Mouse (Mus musculus): ENCODE measurements around the gene Bad. TPM values are rescaled to one million over a fixed set of nuclear protein-coding genes. Genes with fewer than 3 reads are reported as not detected.

The Bad gene
- polyA plus RNA-seq, 1 experiment: 127 TPM

- H3K4me3 ChIP-seq (ENCODE audit: low read depth, low read length): peak within 1 kb of the TSS; percentile 86
- under 1% methylated on average over 27 of the region's 27 CpGs for WGBS
- no peak; the same call in 1 of the 2 replicates for TF ChIP-seq CTCF (IDR thresholded peaks at IDR 0.05; ENCODE audit: extremely low read depth, insufficient read length, insufficient replicate concordance, low read depth, low read length)
- peak; percentile 86 for TF ChIP-seq POLR2A (IDR thresholded peaks at IDR 0.05; ENCODE audit: low read depth, low read length)
- peaks cover 14% of the 10 kb centered on the region for H3K4me1 ChIP-seq (ENCODE audit: control insufficient read depth, insufficient read depth, insufficient read length, low read length)
- H3K36me3 ChIP-seq (ENCODE audit: control insufficient read depth, insufficient read depth, low read length): no peaks in the 10 kb centered on the region
- H3K27me3 ChIP-seq (ENCODE audit: control insufficient read depth, insufficient read depth, low read length): no peaks in the 10 kb centered on the region
- peak within 1 kb of the TSS; percentile 98 for H3K27ac ChIP-seq (ENCODE audit: insufficient read depth, low read depth, low read length)
Observed at GRCm38 (mm10) chr19:6942249-6942691, 609 bp downstream of the Bad start, which contains the start of gene Gpr137. Gpr137 (minus strand) TSS chr19:6942480.

DNA sequence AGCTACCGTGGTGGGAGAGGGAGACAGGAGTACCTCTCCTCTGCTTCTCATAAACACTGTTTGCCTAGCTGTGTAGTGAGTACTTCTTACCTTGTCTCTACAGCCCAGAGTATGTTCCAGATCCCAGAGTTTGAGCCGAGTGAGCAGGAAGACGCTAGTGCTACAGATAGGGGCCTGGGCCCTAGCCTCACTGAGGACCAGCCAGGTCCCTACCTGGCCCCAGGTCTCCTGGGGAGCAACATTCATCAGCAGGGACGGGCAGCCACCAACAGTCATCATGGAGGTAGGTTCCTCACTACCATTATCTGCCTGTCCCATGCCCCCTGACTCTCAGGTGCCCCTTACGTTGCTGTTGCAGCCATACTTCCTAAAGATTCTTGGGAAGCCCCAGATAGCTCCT lies 1.1 kb downstream of the Bad start:
- H3K36me3 ChIP-seq (ENCODE audit: control insufficient read depth, insufficient read depth, low read length): no peaks in the 10 kb centered on the region
- peak overlapping the region; percentile 86 for H3K4me3 ChIP-seq (ENCODE audit: low read depth, low read length)
- H3K27me3 ChIP-seq (ENCODE audit: control insufficient read depth, insufficient read depth, low read length): no peaks in the 10 kb centered on the region
- TF ChIP-seq CTCF (IDR thresholded peaks at IDR 0.05; ENCODE audit: extremely low read depth, insufficient read length, insufficient replicate concordance, low read depth, low read length) (no peak), POLR2A (IDR thresholded peaks at IDR 0.05; ENCODE audit: low read depth, low read length) (no peak; the same call in 1 of the 2 replicates)
- peaks cover 14% of the 10 kb centered on the region for H3K4me1 ChIP-seq (ENCODE audit: control insufficient read depth, insufficient read depth, insufficient read length, low read length)
- peak overlapping the region; percentile 82 for H3K27ac ChIP-seq (ENCODE audit: insufficient read depth, low read depth, low read length)
- 32% methylated on average over 5 of the region's 5 CpGs for WGBS

GRCm38 (mm10) chr19:6943709-6944108 lies 2.0 kb downstream of the Bad start:
- Histone ChIP-seq H3K4me3 (ENCODE audit: low read depth, low read length) (no peak overlapping the region), H3K36me3 (ENCODE audit: control insufficient read depth, insufficient read depth, low read length) (no peaks in the 10 kb centered on the region), H3K27me3 (ENCODE audit: control insufficient read depth, insufficient read depth, low read length) (no peaks in the 10 kb centered on the region), H3K27ac (ENCODE audit: insufficient read depth, low read depth, low read length) (no peak overlapping the region), H3K4me1 (ENCODE audit: control insufficient read depth, insufficient read depth, insufficient read length, low read length) (peaks cover 20% of the 10 kb centered on the region)
- WGBS: 87% methylated on average over 6 of the region's 6 CpGs
- TF ChIP-seq POLR2A (IDR thresholded peaks at IDR 0.05; ENCODE audit: low read depth, low read length) (no peak), CTCF (IDR thresholded peaks at IDR 0.05; ENCODE audit: extremely low read depth, insufficient read length, insufficient replicate concordance, low read depth, low read length) (no peak)

- Histone ChIP-seq H3K4me1 (ENCODE audit: control insufficient read depth, insufficient read depth, insufficient read length, low read length) (peaks cover 32% of the 10 kb centered on the region), H3K36me3 (ENCODE audit: control insufficient read depth, insufficient read depth, low read length) (peaks cover 4% of the 10 kb centered on the region), H3K27me3 (ENCODE audit: control insufficient read depth, insufficient read depth, low read length) (no peaks in the 10 kb centered on the region), H3K27ac (ENCODE audit: insufficient read depth, low read depth, low read length) (no peak overlapping the region), H3K4me3 (ENCODE audit: low read depth, low read length) (no peak overlapping the region)
- 58% methylated on average over 4 of the region's 4 CpGs for WGBS
- TF ChIP-seq CTCF (IDR thresholded peaks at IDR 0.05; ENCODE audit: extremely low read depth, insufficient read length, insufficient replicate concordance, low read depth, low read length) (no peak), POLR2A (IDR thresholded peaks at IDR 0.05; ENCODE audit: low read depth, low read length) (no peak)
Observed at GRCm38 (mm10) chr19:6947742-6948141, 6.1 kb downstream of the Bad start.

GRCm38 (mm10) chr19:6948186-6948585 lies 6.5 kb downstream of the Bad start:
- Histone ChIP-seq H3K4me3 (ENCODE audit: low read depth, low read length) (no peak overlapping the region), H3K36me3 (ENCODE audit: control insufficient read depth, insufficient read depth, low read length) (peaks cover 8% of the 10 kb centered on the region), H3K27me3 (ENCODE audit: control insufficient read depth, insufficient read depth, low read length) (no peaks in the 10 kb centered on the region), H3K4me1 (ENCODE audit: control insufficient read depth, insufficient read depth, insufficient read length, low read length) (peaks cover 33% of the 10 kb centered on the region), H3K27ac (ENCODE audit: insufficient read depth, low read depth, low read length) (0 out of 2 replicates have a peak overlapping the region, but pooled peaks have one; percentile 53)
- WGBS: 86% methylated on average over 4 of the region's 4 CpGs
- no peak for TF ChIP-seq POLR2A (IDR thresholded peaks at IDR 0.05; ENCODE audit: low read depth, low read length)
- no peak for TF ChIP-seq CTCF (IDR thresholded peaks at IDR 0.05; ENCODE audit: extremely low read depth, insufficient read length, insufficient replicate concordance, low read depth, low read length)

- Histone ChIP-seq H3K4me1 (ENCODE audit: control insufficient read depth, insufficient read depth, insufficient read length, low read length) (peaks cover 41% of the 10 kb centered on the region), H3K36me3 (ENCODE audit: control insufficient read depth, insufficient read depth, low read length) (peaks cover 22% of the 10 kb centered on the region), H3K4me3 (ENCODE audit: low read depth, low read length) (peak overlapping the region; percentile 40), H3K27ac (ENCODE audit: insufficient read depth, low read depth, low read length) (peak overlapping the region; percentile 94), H3K27me3 (ENCODE audit: control insufficient read depth, insufficient read depth, low read length) (no peaks in the 10 kb centered on the region)
- WGBS: 43% methylated on average over 5 of the region's 5 CpGs
- TF ChIP-seq CTCF (IDR thresholded peaks at IDR 0.05; ENCODE audit: extremely low read depth, insufficient read length, insufficient replicate concordance, low read depth, low read length) (no peak), POLR2A (IDR thresholded peaks at IDR 0.05; ENCODE audit: low read depth, low read length) (no peak)
Observed at GRCm38 (mm10) chr19:6949532-6949931, 7.9 kb downstream of the Bad start.

- Histone ChIP-seq H3K27ac (ENCODE audit: insufficient read depth, low read depth, low read length) (peak overlapping the region; percentile 94), H3K27me3 (ENCODE audit: control insufficient read depth, insufficient read depth, low read length) (no peaks in the 10 kb centered on the region), H3K4me3 (ENCODE audit: low read depth, low read length) (peak overlapping the region; percentile 40), H3K36me3 (ENCODE audit: control insufficient read depth, insufficient read depth, low read length) (peaks cover 26% of the 10 kb centered on the region), H3K4me1 (ENCODE audit: control insufficient read depth, insufficient read depth, insufficient read length, low read length) (peaks cover 41% of the 10 kb centered on the region)
- WGBS: 46% methylated on average over 5 of the region's 5 CpGs
- TF ChIP-seq POLR2A (IDR thresholded peaks at IDR 0.05; ENCODE audit: low read depth, low read length) (no peak), CTCF (IDR thresholded peaks at IDR 0.05; ENCODE audit: extremely low read depth, insufficient read length, insufficient replicate concordance, low read depth, low read length) (no peak)
Observed at GRCm38 (mm10) chr19:6949951-6950350, 8.3 kb downstream of the Bad start.

Data from small intestine, adult 2 months (tissue).